Mouse (Mus musculus) heart, embryonic 14.5 days (tissue): ENCODE results near the gene Ctnnbl1. TPM values are rescaled to one million over a fixed set of nuclear protein-coding genes. Genes with fewer than 3 reads are reported as not detected.

Experiments used
- ATAC-seq: fragments of 200-750 bp; cut with Nextera tagmentation; 2 replicates; pipeline ENCODE4 v1.8.0; 2017; ENCODE audit warnings: low read depth, moderate TSS enrichment; ENCODE audit not compliant: insufficient number of reproducible peaks, insufficient read depth, low FRiP score
- H3K27ac ChIP-seq, 2 experiments: fragments of 200-500 bp in 1 of 2; fragments of 300-500 bp in 1 of 2; sonication (generic) in 1 of 2; replicated peaks in 1 of 2; 2 replicates each; pipeline ENCODE4 v1.5.1; 2012 to 2014; ENCODE audit warnings: low read depth in 2 of 2, low read length in 2 of 2, control low read depth in 1 of 2, mild to moderate bottlenecking in 1 of 2, mixed read lengths in 1 of 2; ENCODE audit not compliant: control insufficient read depth in 1 of 2, insufficient read depth in 1 of 2
- H3K27me3 ChIP-seq: fragments of 300-500 bp; sonication (generic); 2 replicates; pipeline ENCODE4 v1.6.1; 2014; ENCODE audit warnings: mild to moderate bottlenecking, low read length, control low read depth; ENCODE audit not compliant: control insufficient read depth, insufficient read depth
- H3K36me3 ChIP-seq: fragments of 300-500 bp; sonication (generic); 2 replicates; pipeline ENCODE4 v1.6.1; 2014; ENCODE audit warnings: mild to moderate bottlenecking, control low read depth, low read length, mixed read lengths; ENCODE audit not compliant: control insufficient read depth, insufficient read depth
- H3K4me1 ChIP-seq, 2 experiments: fragments of 200-500 bp in 1 of 2; fragments of 300-500 bp in 1 of 2; sonication (generic) in 1 of 2; 2 replicates each; pipeline ENCODE4 v1.6.1; 2012 to 2014; ENCODE audit warnings: low read length in 2 of 2, control low read depth in 1 of 2, mixed read lengths in 1 of 2; ENCODE audit not compliant: control insufficient read depth in 2 of 2, insufficient read depth in 2 of 2
- H3K4me2 ChIP-seq: fragments of 300-500 bp; sonication (generic); 2 replicates; pipeline ENCODE4 v1.6.1; 2014; ENCODE audit warnings: mild to moderate bottlenecking, low read length
- H3K4me3 ChIP-seq, 2 experiments: fragments of 200-500 bp in 1 of 2; fragments of 300-500 bp in 1 of 2; sonication (generic) in 1 of 2; 2 replicates each; pipeline ENCODE4 v1.5.1; 2012 to 2014; ENCODE audit warnings: low read length in 2 of 2, mild to moderate bottlenecking in 2 of 2, control low read depth in 1 of 2, low read depth in 1 of 2, moderate library complexity in 1 of 2; ENCODE audit not compliant: control insufficient read depth in 1 of 2, insufficient read depth in 1 of 2
- H3K9ac ChIP-seq: fragments of 300-500 bp; sonication (generic); 2 replicates; pipeline ENCODE4 v1.6.1; 2014; ENCODE audit warnings: mild to moderate bottlenecking, low read length
- H3K9me3 ChIP-seq: fragments of 300-500 bp; sonication (generic); 2 replicates; pipeline ENCODE4 v1.6.1; 2016; ENCODE audit warnings: low read length, control low read depth; ENCODE audit not compliant: control insufficient read depth
- WGBS: fragments of 180-500 bp; shearing (Covaris S2); extraction: QIAGEN DNeasy Blood & Tissue Kit; methylation state at CpG from one replicate; pipeline ENCODE4 v1.1.7; 2014; 5-methylcytosine and 5-hydroxymethylcytosine counted together
- polyA plus RNA-seq: library from polyadenylated mRNA; unstranded; fragments of >200 nt; fragmentation: Nextera tagmentation; extraction: Ambion mirVana; gene quantifications from 2 replicates; pipeline ENCODE4 v1.2.1, GENCODE M21; 2014

The Ctnnbl1 gene
- polyA plus RNA-seq, 1 experiment from 2014 or later, result 29.7 TPM

DNA sequence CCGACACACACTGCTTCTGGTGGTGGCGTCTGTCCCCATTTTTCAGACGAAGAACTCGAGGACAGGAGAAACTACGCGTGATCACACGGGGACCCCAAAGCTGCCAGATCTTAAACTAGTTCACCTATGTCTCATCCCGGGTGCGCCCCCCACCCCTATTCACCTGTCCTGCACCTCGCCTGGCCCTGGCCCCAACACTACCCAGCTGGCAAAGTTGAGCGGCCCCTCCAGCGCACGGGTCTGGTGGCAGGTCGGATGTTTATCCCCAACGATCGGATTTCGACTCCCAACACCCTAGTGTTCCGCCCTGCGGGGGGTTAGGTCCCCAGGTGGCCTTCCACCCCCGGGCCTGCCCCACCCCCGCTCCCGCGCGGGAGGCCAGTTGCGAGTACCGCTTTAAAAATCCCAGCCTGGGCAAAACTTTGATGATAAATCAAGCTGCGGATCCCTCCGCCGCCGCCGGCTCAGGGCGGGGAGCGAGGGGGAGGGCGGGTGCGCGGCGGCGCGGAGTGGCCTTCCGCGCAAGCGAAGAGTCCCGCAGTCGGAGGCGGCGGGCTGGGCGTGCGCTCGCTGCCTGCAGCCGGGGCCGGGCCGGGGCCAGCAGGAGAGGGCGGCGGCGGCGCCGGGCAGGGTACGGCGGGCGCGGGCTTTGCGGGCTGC is 177.0 kb downstream of the Ctnnbl1 start, which contains the start of gene Vstm2l:
Gene Vstm2l, plus strand, starts transcription at position 549 of the 660 bp plus-strand sequence.
- Histone ChIP-seq H3K4me3 (peak within 1 kb of the TSS in 1 of 2 experiments; percentile 17; a peak in 2 of 4 replicates), H3K4me2 (peak within 1 kb of the TSS; percentile 46), H3K27ac (no peak within 1 kb of the TSS), H3K9me3 (no peaks in the 10 kb centered on the region), H3K36me3 (no peaks in the 10 kb centered on the region), H3K27me3 (peaks cover 62% of the 10 kb centered on the region), H3K4me1 (peaks cover 0 to 2% of the 10 kb centered on the region in 2 experiments; a peak in 2 of 4 replicates), H3K9ac (no peak within 1 kb of the TSS)
- no peak for ATAC-seq
- 3% methylated on average over 62 of the region's 62 CpGs for WGBS

DNA sequence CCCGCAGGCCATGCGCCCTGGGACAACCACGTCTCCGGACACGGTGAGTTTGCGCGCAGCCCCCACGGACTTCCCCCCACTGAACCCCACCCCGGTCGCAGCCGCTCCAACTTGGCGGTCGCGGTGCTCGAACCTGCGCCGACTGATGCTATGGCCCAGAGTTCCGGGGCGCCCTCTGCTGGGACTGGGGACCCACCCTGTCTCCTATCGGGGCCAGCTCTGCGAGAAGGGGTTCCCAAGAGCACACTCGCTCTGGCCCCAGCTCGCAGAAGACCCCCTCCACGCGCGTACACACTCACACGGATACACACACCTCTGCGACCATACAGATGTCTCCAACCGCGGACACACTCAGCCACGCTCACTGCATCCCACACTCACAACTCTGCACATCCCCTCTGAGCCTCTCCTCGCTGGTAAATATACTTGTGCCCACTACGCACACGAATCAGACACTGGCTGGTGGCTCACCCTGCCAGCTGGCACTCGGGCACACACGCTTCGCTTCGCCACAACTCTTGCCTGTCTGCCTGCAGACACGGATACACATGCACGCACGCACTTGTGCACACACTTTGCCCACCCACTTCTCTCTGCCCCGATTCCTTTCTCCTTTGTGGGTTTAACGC is 177.8 kb downstream of the Ctnnbl1 start:
- Histone ChIP-seq H3K27me3 (peaks cover 70% of the 10 kb centered on the region), H3K36me3 (no peaks in the 10 kb centered on the region), H3K9me3 (no peaks in the 10 kb centered on the region), H3K27ac (no peak overlapping the region), H3K4me1 (peaks cover 0 to 2% of the 10 kb centered on the region in 2 experiments; a peak in 2 of 4 replicates), H3K4me2 (peak overlapping the region; percentile 46), H3K4me3 (peak overlapping the region in 1 of 2 experiments; percentile 17; a peak in 2 of 4 replicates), H3K9ac (no peak overlapping the region)
- ATAC-seq, result no peak
- 45% methylated on average over 36 of the region's 43 CpGs for WGBS

DNA sequence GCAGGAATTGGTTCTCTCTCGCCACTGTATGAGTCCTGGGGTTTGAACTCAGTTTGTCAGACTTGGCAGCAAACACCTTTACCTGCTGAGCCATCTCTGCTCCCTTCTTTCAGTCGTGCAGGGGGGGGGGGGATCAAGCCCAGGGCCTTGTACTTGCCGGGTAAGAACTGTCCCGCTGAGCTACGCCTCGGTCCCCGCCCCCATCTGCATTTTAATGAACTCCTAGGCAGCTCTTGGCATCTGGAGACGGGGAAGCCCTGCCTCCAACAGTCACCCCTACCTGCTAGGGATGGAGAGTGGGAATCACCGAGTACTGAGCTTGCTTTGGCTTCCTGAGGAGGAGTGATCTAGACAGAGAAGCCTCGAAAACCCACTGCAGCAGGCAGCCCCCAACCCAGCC is 181.3 kb downstream of the Ctnnbl1 start:
- Histone ChIP-seq H3K27ac (no peak overlapping the region), H3K36me3 (no peaks in the 10 kb centered on the region), H3K27me3 (peaks cover 81% of the 10 kb centered on the region), H3K9ac (no peak overlapping the region), H3K9me3 (no peaks in the 10 kb centered on the region), H3K4me3 (no peak overlapping the region), H3K4me1 (peaks cover 0 to 2% of the 10 kb centered on the region in 2 experiments; a peak in 2 of 4 replicates), H3K4me2 (no peak overlapping the region)
- no peak for ATAC-seq
- 9% methylated on average over 9 of the region's 10 CpGs for WGBS

DNA sequence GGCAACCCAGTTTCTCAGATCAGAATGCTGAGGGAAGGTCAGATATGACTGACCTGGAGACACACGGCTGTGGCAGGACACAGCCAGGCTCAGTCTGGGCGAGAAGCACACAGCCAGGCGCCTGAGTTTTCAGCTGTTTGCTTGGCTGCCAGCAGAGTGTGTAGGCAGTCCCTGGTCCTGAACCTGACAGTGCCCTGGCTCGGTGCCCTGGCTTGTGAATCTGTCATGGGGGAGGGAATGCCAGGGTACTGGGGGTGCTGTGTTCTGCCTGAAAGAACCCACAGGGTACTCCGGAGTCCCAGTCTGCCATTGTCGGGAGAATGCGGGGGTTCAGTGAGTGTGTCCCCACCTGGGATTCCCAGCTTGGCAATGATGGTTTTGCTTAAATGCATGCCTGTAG is 184.3 kb downstream of the Ctnnbl1 start:
- H3K27ac ChIP-seq, result no peak overlapping the region
- H3K4me1 ChIP-seq, result no peaks in the 10 kb centered on the region
- no peak overlapping the region for H3K9ac ChIP-seq
- no peak overlapping the region for H3K4me3 ChIP-seq
- no peaks in the 10 kb centered on the region for H3K9me3 ChIP-seq
- WGBS, result 50% methylated on average over 7 of the region's 7 CpGs
- H3K36me3 ChIP-seq, result no peaks in the 10 kb centered on the region
- no peak for ATAC-seq
- peaks cover 70% of the 10 kb centered on the region for H3K27me3 ChIP-seq
- H3K4me2 ChIP-seq, result no peak overlapping the region

DNA sequence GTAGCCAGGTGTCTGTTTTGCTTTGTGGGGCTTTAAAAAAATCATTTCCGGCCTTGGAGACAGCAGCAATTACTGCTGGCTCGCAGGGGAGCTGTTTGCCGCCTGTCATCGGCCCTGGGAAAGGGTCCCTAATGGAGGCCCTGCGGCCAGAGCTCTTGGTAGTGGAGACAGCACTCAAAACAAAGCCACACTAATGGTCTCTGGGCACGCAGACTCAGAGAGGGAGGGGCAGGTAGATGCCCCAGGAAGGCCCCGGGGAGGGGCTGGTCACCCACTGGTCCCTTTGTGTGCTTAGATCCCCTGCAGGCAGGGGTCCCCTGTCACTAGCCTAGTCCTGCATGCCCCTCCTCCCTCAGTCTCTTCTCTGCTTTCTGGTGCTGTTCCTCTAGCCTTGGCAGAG is 186.2 kb downstream of the Ctnnbl1 start:
- Histone ChIP-seq H3K4me2 (no peak overlapping the region), H3K4me1 (no peaks in the 10 kb centered on the region), H3K27ac (no peak overlapping the region), H3K27me3 (peaks cover 65% of the 10 kb centered on the region), H3K4me3 (no peak overlapping the region), H3K9me3 (no peaks in the 10 kb centered on the region), H3K9ac (no peak overlapping the region), H3K36me3 (no peaks in the 10 kb centered on the region)
- WGBS, result 1% methylated on average over 7 of the region's 7 CpGs
- ATAC-seq, result no peak

DNA sequence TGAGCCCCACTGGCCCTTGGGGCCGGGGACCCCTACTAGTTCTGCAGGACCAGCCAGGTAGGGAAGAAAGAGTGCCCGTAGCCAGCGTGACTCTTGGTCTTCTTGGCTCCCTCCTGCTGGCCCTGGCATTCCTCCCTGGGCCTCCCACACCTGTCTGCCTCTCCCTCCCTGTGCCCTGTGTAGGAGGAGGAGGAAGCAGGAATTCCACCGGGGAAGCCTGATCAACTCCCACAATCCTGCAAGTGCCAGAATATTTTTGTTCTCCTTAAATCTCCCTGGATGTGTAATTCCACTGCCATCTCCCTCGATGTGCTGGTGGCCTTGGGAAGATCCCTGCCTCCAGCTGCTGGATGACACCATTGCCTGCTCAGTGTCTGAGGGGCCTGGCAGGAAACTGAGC is 187.3 kb downstream of the Ctnnbl1 start:
- Histone ChIP-seq H3K27ac (no peak overlapping the region), H3K27me3 (peaks cover 61% of the 10 kb centered on the region), H3K9me3 (no peaks in the 10 kb centered on the region), H3K4me1 (no peaks in the 10 kb centered on the region), H3K4me3 (no peak overlapping the region), H3K36me3 (no peaks in the 10 kb centered on the region), H3K9ac (no peak overlapping the region), H3K4me2 (no peak overlapping the region)
- WGBS, result 53% methylated on average over 5 of the region's 5 CpGs
- ATAC-seq, result no peak

DNA sequence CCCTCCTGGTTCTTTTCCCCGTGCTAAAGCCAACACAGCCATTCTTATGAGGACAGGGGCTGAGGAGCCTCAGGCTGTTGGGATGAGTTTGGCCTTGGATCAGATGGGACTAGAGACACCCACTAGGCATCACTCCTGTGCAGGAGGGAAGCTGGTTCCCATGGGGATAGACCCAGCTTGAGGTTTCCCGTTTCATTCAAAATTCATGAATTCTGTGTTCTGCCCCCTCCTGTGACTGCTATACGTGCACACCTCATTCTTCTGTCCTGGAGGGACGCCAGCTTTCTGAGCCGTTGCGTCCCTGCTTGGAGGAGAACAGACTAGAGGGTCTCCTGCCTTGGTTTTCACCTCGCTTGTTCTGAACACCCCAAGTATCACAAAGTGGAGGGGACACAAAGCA is 189.3 kb downstream of the Ctnnbl1 start:
- 69% methylated on average over 7 of the region's 7 CpGs for WGBS
- Histone ChIP-seq H3K36me3 (no peaks in the 10 kb centered on the region), H3K4me2 (no peak overlapping the region), H3K4me1 (no peaks in the 10 kb centered on the region), H3K9ac (no peak overlapping the region), H3K27me3 (peaks cover 50% of the 10 kb centered on the region), H3K27ac (no peak overlapping the region), H3K9me3 (no peaks in the 10 kb centered on the region), H3K4me3 (no peak overlapping the region)
- ATAC-seq, result no peak
